Mouse (Mus musculus): ENCODE data around the gene Fgfr2. TPM values are rescaled to one million over a fixed set of nuclear protein-coding genes. Genes with fewer than 3 reads are reported as not detected.

Fgfr2 gene
- polyA plus RNA-seq, 1 experiment, result 12.0 TPM

GRCm38 (mm10) chr7:132477753-132478152 lies 645.4 kb downstream of the Fgfr2 start:
- H3K4me1 ChIP-seq (ENCODE audit: control insufficient read depth, insufficient read depth, insufficient read length, low read length), result peaks cover 3% of the 10 kb centered on the region; the same call in 1 of the 2 replicates
- no peak overlapping the region for H3K4me3 ChIP-seq (ENCODE audit: insufficient read depth, low read depth, low read length)
- H3K27ac ChIP-seq (replicated peaks; ENCODE audit: low read depth, low read length), result no peak overlapping the region

GRCm38 (mm10) chr7:132476491-132476890 lies 646.7 kb downstream of the Fgfr2 start:
- no peak overlapping the region for H3K4me3 ChIP-seq (ENCODE audit: insufficient read depth, low read depth, low read length)
- peaks cover 3% of the 10 kb centered on the region; the same call in 1 of the 2 replicates for H3K4me1 ChIP-seq (ENCODE audit: control insufficient read depth, insufficient read depth, insufficient read length, low read length)
- no peak overlapping the region for H3K27ac ChIP-seq (replicated peaks; ENCODE audit: low read depth, low read length)

GRCm38 (mm10) chr7:132475069-132475468 lies 648.1 kb downstream of the Fgfr2 start:
- no peak overlapping the region for H3K4me3 ChIP-seq (ENCODE audit: insufficient read depth, low read depth, low read length)
- H3K4me1 ChIP-seq (ENCODE audit: control insufficient read depth, insufficient read depth, insufficient read length, low read length), result no peaks in the 10 kb centered on the region
- H3K27ac ChIP-seq (replicated peaks; ENCODE audit: low read depth, low read length), result no peak overlapping the region

- no peaks in the 10 kb centered on the region for H3K4me1 ChIP-seq (ENCODE audit: control insufficient read depth, insufficient read depth, insufficient read length, low read length)
- H3K4me3 ChIP-seq (ENCODE audit: insufficient read depth, low read depth, low read length), result no peak overlapping the region
- no peak overlapping the region for H3K27ac ChIP-seq (replicated peaks; ENCODE audit: low read depth, low read length)
Observed at GRCm38 (mm10) chr7:132471327-132471726, 651.8 kb downstream of the Fgfr2 start.

GRCm38 (mm10) chr7:132468391-132468790 lies 654.8 kb downstream of the Fgfr2 start:
- Histone ChIP-seq H3K4me1 (ENCODE audit: control insufficient read depth, insufficient read depth, insufficient read length, low read length) (peaks cover under 1% of the 10 kb centered on the region; the same call in 1 of the 2 replicates), H3K27ac (replicated peaks; ENCODE audit: low read depth, low read length) (no peak overlapping the region), H3K4me3 (ENCODE audit: insufficient read depth, low read depth, low read length) (no peak overlapping the region)

GRCm38 (mm10) chr7:132465897-132466296 lies 657.3 kb downstream of the Fgfr2 start:
- H3K4me1 ChIP-seq (ENCODE audit: control insufficient read depth, insufficient read depth, insufficient read length, low read length), result peaks cover 5% of the 10 kb centered on the region; the same call in 1 of the 2 replicates
- H3K27ac ChIP-seq (replicated peaks; ENCODE audit: low read depth, low read length), result no peak overlapping the region
- no peak overlapping the region for H3K4me3 ChIP-seq (ENCODE audit: insufficient read depth, low read depth, low read length)

- no peak overlapping the region for H3K27ac ChIP-seq (replicated peaks; ENCODE audit: low read depth, low read length)
- peaks cover 5% of the 10 kb centered on the region; the same call in 1 of the 2 replicates for H3K4me1 ChIP-seq (ENCODE audit: control insufficient read depth, insufficient read depth, insufficient read length, low read length)
- H3K4me3 ChIP-seq (ENCODE audit: insufficient read depth, low read depth, low read length), result no peak overlapping the region
Observed at GRCm38 (mm10) chr7:132464894-132465293, 658.3 kb downstream of the Fgfr2 start.

GRCm38 (mm10) chr7:132458493-132458892 lies 664.7 kb downstream of the Fgfr2 start:
- Histone ChIP-seq H3K4me3 (ENCODE audit: insufficient read depth, low read depth, low read length) (no peak overlapping the region), H3K4me1 (ENCODE audit: control insufficient read depth, insufficient read depth, insufficient read length, low read length) (0 out of 2 replicates have a peak, but pooled peaks cover 5% of the 10 kb centered on the region)

GRCm38 (mm10) chr7:132455071-132455720 lies 668.0 kb downstream of the Fgfr2 start:
- no peak overlapping the region for H3K27ac ChIP-seq (replicated peaks; ENCODE audit: low read depth, low read length)
- no peaks in the 10 kb centered on the region for H3K4me1 ChIP-seq (ENCODE audit: control insufficient read depth, insufficient read depth, insufficient read length, low read length)
- H3K4me3 ChIP-seq (ENCODE audit: insufficient read depth, low read depth, low read length), result no peak overlapping the region

More at GRCm38 (mm10) chr7:132458493-132458892, 664.7 kb downstream of the Fgfr2 start:
- H3K27ac ChIP-seq (replicated peaks; ENCODE audit: low read depth, low read length), result no peak overlapping the region

GRCm38 (mm10) chr7:132449891-132450735 lies 673.0 kb downstream of the Fgfr2 start:
- Histone ChIP-seq H3K4me1 (ENCODE audit: control insufficient read depth, insufficient read depth, insufficient read length, low read length) (no peaks in the 10 kb centered on the region), H3K27ac (replicated peaks; ENCODE audit: low read depth, low read length) (no peak overlapping the region), H3K4me3 (ENCODE audit: insufficient read depth, low read depth, low read length) (no peak overlapping the region)

GRCm38 (mm10) chr7:132448511-132449154 lies 674.5 kb downstream of the Fgfr2 start:
- Histone ChIP-seq H3K4me1 (ENCODE audit: control insufficient read depth, insufficient read depth, insufficient read length, low read length) (no peaks in the 10 kb centered on the region), H3K4me3 (ENCODE audit: insufficient read depth, low read depth, low read length) (no peak overlapping the region), H3K27ac (replicated peaks; ENCODE audit: low read depth, low read length) (no peak overlapping the region)

- no peaks in the 10 kb centered on the region for H3K4me1 ChIP-seq (ENCODE audit: control insufficient read depth, insufficient read depth, insufficient read length, low read length)
- H3K27ac ChIP-seq (replicated peaks; ENCODE audit: low read depth, low read length), result no peak overlapping the region
- no peak overlapping the region for H3K4me3 ChIP-seq (ENCODE audit: insufficient read depth, low read depth, low read length)
Observed at GRCm38 (mm10) chr7:132447558-132447957, 675.6 kb downstream of the Fgfr2 start.

- no peaks in the 10 kb centered on the region for H3K4me1 ChIP-seq (ENCODE audit: control insufficient read depth, insufficient read depth, insufficient read length, low read length)
- H3K27ac ChIP-seq (replicated peaks; ENCODE audit: low read depth, low read length), result no peak overlapping the region
- H3K4me3 ChIP-seq (ENCODE audit: insufficient read depth, low read depth, low read length), result no peak overlapping the region
Observed at GRCm38 (mm10) chr7:132446841-132447240, 676.3 kb downstream of the Fgfr2 start.

- Histone ChIP-seq H3K4me1 (ENCODE audit: control insufficient read depth, insufficient read depth, insufficient read length, low read length) (no peaks in the 10 kb centered on the region), H3K27ac (replicated peaks; ENCODE audit: low read depth, low read length) (no peak overlapping the region), H3K4me3 (ENCODE audit: insufficient read depth, low read depth, low read length) (no peak overlapping the region)
Observed at GRCm38 (mm10) chr7:132444221-132444620, 678.9 kb downstream of the Fgfr2 start.

- Histone ChIP-seq H3K4me1 (ENCODE audit: control insufficient read depth, insufficient read depth, insufficient read length, low read length) (no peaks in the 10 kb centered on the region), H3K27ac (replicated peaks; ENCODE audit: low read depth, low read length) (no peak overlapping the region), H3K4me3 (ENCODE audit: insufficient read depth, low read depth, low read length) (no peak overlapping the region)
Observed at GRCm38 (mm10) chr7:132443769-132444168, 679.4 kb downstream of the Fgfr2 start.
